Mouse (Mus musculus): ENCODE measurements at regions not wholly inside any gene's neighbourhood (a gene's known extent, or its start where the extent isn't known, plus 50 kb on each side); places are given as distances from the start of the nearest gene placed in this dataset.

GRCm38 (mm10) chr10:37861001-37861400, 722.3 kb upstream of the Marcks start:
- Histone ChIP-seq H3K27ac (replicated peaks) (no peak overlapping the region), H3K36me3 (replicated peaks) (no peaks in the 10 kb centered on the region), H3K9ac (no peak overlapping the region), H3K9me3 (replicated peaks) (no peaks in the 10 kb centered on the region), H3K4me3 (replicated peaks) (no peak overlapping the region), H3K4me2 (no peak overlapping the region), H3K4me1 (replicated peaks) (no peaks in the 10 kb centered on the region), H3K27me3 (no peaks in the 10 kb centered on the region)
- no peak for ATAC-seq (ENCODE audit: insufficient read depth)
- 49% methylated on average over 4 of the region's 4 CpGs for WGBS (ENCODE audit: insufficient replicate concordance)

GRCm38 (mm10) chr10:37849291-37849846, 710.6 kb upstream of the Marcks start:
- no peak for ATAC-seq (ENCODE audit: insufficient read depth)
- 54% methylated on average over 1 of the region's 1 CpGs for WGBS (ENCODE audit: insufficient replicate concordance)
- no peak overlapping the region for H3K4me3 ChIP-seq (replicated peaks)
- no peak overlapping the region for H3K27ac ChIP-seq (replicated peaks)
- no peaks in the 10 kb centered on the region for H3K27me3 ChIP-seq
- H3K4me1 ChIP-seq (replicated peaks): no peaks in the 10 kb centered on the region
- no peaks in the 10 kb centered on the region for H3K9me3 ChIP-seq (replicated peaks)
- H3K4me2 ChIP-seq: no peak overlapping the region
- H3K36me3 ChIP-seq (replicated peaks): no peaks in the 10 kb centered on the region
- H3K9ac ChIP-seq: no peak overlapping the region

GRCm38 (mm10) chr10:37842820-37843219, 704.1 kb upstream of the Marcks start:
- H3K36me3 ChIP-seq (replicated peaks): no peaks in the 10 kb centered on the region
- no peaks in the 10 kb centered on the region for H3K4me1 ChIP-seq (replicated peaks)
- 63% methylated on average over 5 of the region's 5 CpGs for WGBS (ENCODE audit: insufficient replicate concordance)
- H3K9ac ChIP-seq: no peak overlapping the region
- H3K4me2 ChIP-seq: no peak overlapping the region
- no peak overlapping the region for H3K27ac ChIP-seq (replicated peaks)
- H3K4me3 ChIP-seq (replicated peaks): no peak overlapping the region
- no peaks in the 10 kb centered on the region for H3K9me3 ChIP-seq (replicated peaks)
- ATAC-seq (ENCODE audit: insufficient read depth): no peak
- H3K27me3 ChIP-seq: no peaks in the 10 kb centered on the region

GRCm38 (mm10) chr10:37841842-37842241, 703.1 kb upstream of the Marcks start:
- H3K27ac ChIP-seq (replicated peaks): no peak overlapping the region
- H3K9me3 ChIP-seq (replicated peaks): no peaks in the 10 kb centered on the region
- H3K4me2 ChIP-seq: no peak overlapping the region
- no peaks in the 10 kb centered on the region for H3K36me3 ChIP-seq (replicated peaks)
- no peaks in the 10 kb centered on the region for H3K4me1 ChIP-seq (replicated peaks)
- no peak for ATAC-seq (ENCODE audit: insufficient read depth)
- no peak overlapping the region for H3K4me3 ChIP-seq (replicated peaks)
- 30% methylated on average over 2 of the region's 2 CpGs for WGBS (ENCODE audit: insufficient replicate concordance)
- no peaks in the 10 kb centered on the region for H3K27me3 ChIP-seq
- H3K9ac ChIP-seq: no peak overlapping the region

GRCm38 (mm10) chr10:37837721-37838120, 699.0 kb upstream of the Marcks start:
- H3K9ac ChIP-seq: no peak overlapping the region
- WGBS (ENCODE audit: insufficient replicate concordance): 26% methylated on average over 2 of the region's 2 CpGs
- no peaks in the 10 kb centered on the region for H3K27me3 ChIP-seq
- H3K27ac ChIP-seq (replicated peaks): no peak overlapping the region
- no peaks in the 10 kb centered on the region for H3K4me1 ChIP-seq (replicated peaks)
- no peak overlapping the region for H3K4me2 ChIP-seq
- H3K4me3 ChIP-seq (replicated peaks): no peak overlapping the region
- H3K36me3 ChIP-seq (replicated peaks): no peaks in the 10 kb centered on the region
- H3K9me3 ChIP-seq (replicated peaks): no peaks in the 10 kb centered on the region
- ATAC-seq (ENCODE audit: insufficient read depth): no peak

GRCm38 (mm10) chr10:37813026-37813425, 674.3 kb upstream of the Marcks start:
- Histone ChIP-seq H3K27ac (replicated peaks) (no peak overlapping the region), H3K4me2 (no peak overlapping the region), H3K9ac (no peak overlapping the region), H3K27me3 (no peaks in the 10 kb centered on the region), H3K36me3 (replicated peaks) (no peaks in the 10 kb centered on the region), H3K9me3 (replicated peaks) (no peaks in the 10 kb centered on the region), H3K4me1 (replicated peaks) (no peaks in the 10 kb centered on the region), H3K4me3 (replicated peaks) (no peak overlapping the region)
- no peak for ATAC-seq (ENCODE audit: insufficient read depth)
- WGBS (ENCODE audit: insufficient replicate concordance): 64% methylated on average over 2 of the region's 2 CpGs

GRCm38 (mm10) chr10:37812405-37812851, 673.7 kb upstream of the Marcks start:
- H3K27me3 ChIP-seq: no peaks in the 10 kb centered on the region
- H3K9me3 ChIP-seq (replicated peaks): no peaks in the 10 kb centered on the region
- no peak overlapping the region for H3K4me2 ChIP-seq
- no peak for ATAC-seq (ENCODE audit: insufficient read depth)
- H3K9ac ChIP-seq: no peak overlapping the region
- no peaks in the 10 kb centered on the region for H3K36me3 ChIP-seq (replicated peaks)
- no peak overlapping the region for H3K4me3 ChIP-seq (replicated peaks)
- H3K4me1 ChIP-seq (replicated peaks): no peaks in the 10 kb centered on the region
- 29% methylated on average over 3 of the region's 3 CpGs for WGBS (ENCODE audit: insufficient replicate concordance)
- no peak overlapping the region for H3K27ac ChIP-seq (replicated peaks)

GRCm38 (mm10) chr10:37811789-37812188, 673.1 kb upstream of the Marcks start:
- no peak overlapping the region for H3K4me2 ChIP-seq
- no peaks in the 10 kb centered on the region for H3K9me3 ChIP-seq (replicated peaks)
- ATAC-seq (ENCODE audit: insufficient read depth): no peak
- no peaks in the 10 kb centered on the region for H3K27me3 ChIP-seq
- 40% methylated on average over 5 of the region's 5 CpGs for WGBS (ENCODE audit: insufficient replicate concordance)
- H3K4me3 ChIP-seq (replicated peaks): no peak overlapping the region
- H3K9ac ChIP-seq: no peak overlapping the region
- no peak overlapping the region for H3K27ac ChIP-seq (replicated peaks)
- no peaks in the 10 kb centered on the region for H3K4me1 ChIP-seq (replicated peaks)
- no peaks in the 10 kb centered on the region for H3K36me3 ChIP-seq (replicated peaks)

- H3K27me3 ChIP-seq: no peaks in the 10 kb centered on the region
- no peak overlapping the region for H3K4me3 ChIP-seq (replicated peaks)
- no peaks in the 10 kb centered on the region for H3K4me1 ChIP-seq (replicated peaks)
- no peak overlapping the region for H3K9ac ChIP-seq
- WGBS (ENCODE audit: insufficient replicate concordance): 59% methylated on average over 4 of the region's 4 CpGs
- no peak for ATAC-seq (ENCODE audit: insufficient read depth)
- no peaks in the 10 kb centered on the region for H3K36me3 ChIP-seq (replicated peaks)
- no peak overlapping the region for H3K27ac ChIP-seq (replicated peaks)
- no peak overlapping the region for H3K4me2 ChIP-seq
- no peaks in the 10 kb centered on the region for H3K9me3 ChIP-seq (replicated peaks)
Measured at GRCm38 (mm10) chr10:37803225-37803805, 664.6 kb upstream of the Marcks start.

GRCm38 (mm10) chr10:37799397-37799796, 660.7 kb upstream of the Marcks start:
- H3K4me3 ChIP-seq (replicated peaks): no peak overlapping the region
- H3K4me1 ChIP-seq (replicated peaks): no peaks in the 10 kb centered on the region
- H3K36me3 ChIP-seq (replicated peaks): no peaks in the 10 kb centered on the region
- no peak for ATAC-seq (ENCODE audit: insufficient read depth)
- WGBS (ENCODE audit: insufficient replicate concordance): 37% methylated on average over 2 of the region's 2 CpGs
- no peaks in the 10 kb centered on the region for H3K9me3 ChIP-seq (replicated peaks)
- no peak overlapping the region for H3K4me2 ChIP-seq
- H3K27me3 ChIP-seq: no peaks in the 10 kb centered on the region
- H3K9ac ChIP-seq: no peak overlapping the region
- no peak overlapping the region for H3K27ac ChIP-seq (replicated peaks)

GRCm38 (mm10) chr10:37798285-37798684, 659.6 kb upstream of the Marcks start:
- no peak overlapping the region for H3K4me3 ChIP-seq (replicated peaks)
- no peak for ATAC-seq (ENCODE audit: insufficient read depth)
- no peak overlapping the region for H3K27ac ChIP-seq (replicated peaks)
- H3K4me2 ChIP-seq: no peak overlapping the region
- H3K36me3 ChIP-seq (replicated peaks): no peaks in the 10 kb centered on the region
- H3K4me1 ChIP-seq (replicated peaks): no peaks in the 10 kb centered on the region
- no peaks in the 10 kb centered on the region for H3K9me3 ChIP-seq (replicated peaks)
- no peaks in the 10 kb centered on the region for H3K27me3 ChIP-seq
- no peak overlapping the region for H3K9ac ChIP-seq

- Histone ChIP-seq H3K9me3 (replicated peaks) (no peaks in the 10 kb centered on the region), H3K9ac (no peak overlapping the region), H3K4me3 (replicated peaks) (no peak overlapping the region), H3K4me2 (no peak overlapping the region), H3K4me1 (replicated peaks) (no peaks in the 10 kb centered on the region), H3K27me3 (no peaks in the 10 kb centered on the region), H3K36me3 (replicated peaks) (no peaks in the 10 kb centered on the region), H3K27ac (replicated peaks) (no peak overlapping the region)
- 55% methylated on average over 5 of the region's 5 CpGs for WGBS (ENCODE audit: insufficient replicate concordance)
- ATAC-seq (ENCODE audit: insufficient read depth): no peak
Measured at GRCm38 (mm10) chr10:37797701-37798100, 659.0 kb upstream of the Marcks start.
